Mouse (Mus musculus): ENCODE measurements at regions not wholly inside any gene's neighbourhood (a gene's known extent, or its start where the extent isn't known, plus 50 kb on each side); places are given as distances from the start of the nearest gene placed in this dataset.

DNA sequence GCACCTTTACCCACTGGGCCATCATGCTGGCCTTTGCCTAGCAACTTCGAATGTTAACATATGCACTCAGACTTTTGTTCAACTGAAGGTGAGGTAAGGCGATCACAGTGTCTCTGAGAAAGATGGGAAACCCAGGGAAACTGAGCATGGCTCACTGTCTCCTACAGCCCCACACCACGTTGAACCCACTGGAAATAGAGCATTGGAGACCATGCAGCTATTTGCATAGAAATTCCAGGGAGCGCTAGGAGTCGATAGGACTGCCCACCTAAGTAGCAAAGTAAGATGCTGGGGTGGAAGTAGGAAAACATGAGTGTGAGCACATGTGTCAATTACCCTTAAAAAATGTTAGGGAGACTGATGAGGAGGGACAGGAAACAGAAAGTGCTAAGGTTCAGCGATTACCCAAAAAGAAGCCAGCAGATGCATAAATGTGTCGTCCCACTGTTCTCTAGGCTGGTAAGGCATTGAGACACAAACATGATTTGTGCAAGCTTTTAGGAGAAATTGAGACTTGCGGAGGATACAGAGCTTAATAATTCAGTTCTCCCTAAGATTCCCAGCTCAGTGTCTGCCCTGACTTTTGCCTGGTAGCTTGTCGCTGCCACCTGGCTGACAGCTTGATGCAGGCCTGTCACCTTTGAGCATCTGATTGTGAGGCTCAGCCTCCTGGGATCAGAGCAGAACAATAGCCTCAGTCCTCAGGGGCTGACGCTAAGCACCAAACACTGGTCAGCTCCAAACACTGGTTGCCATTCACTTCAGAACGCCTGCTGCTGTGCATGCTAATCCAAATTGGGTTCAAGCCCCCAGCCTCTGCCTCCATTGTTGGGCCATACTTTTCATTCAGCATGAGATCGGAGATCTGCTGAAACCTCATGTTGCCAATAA is 183.7 kb upstream of the Rgma start:
- peak; percentile 75 for DNase-seq (ENCODE audit: low read depth, low spot score)

DNA sequence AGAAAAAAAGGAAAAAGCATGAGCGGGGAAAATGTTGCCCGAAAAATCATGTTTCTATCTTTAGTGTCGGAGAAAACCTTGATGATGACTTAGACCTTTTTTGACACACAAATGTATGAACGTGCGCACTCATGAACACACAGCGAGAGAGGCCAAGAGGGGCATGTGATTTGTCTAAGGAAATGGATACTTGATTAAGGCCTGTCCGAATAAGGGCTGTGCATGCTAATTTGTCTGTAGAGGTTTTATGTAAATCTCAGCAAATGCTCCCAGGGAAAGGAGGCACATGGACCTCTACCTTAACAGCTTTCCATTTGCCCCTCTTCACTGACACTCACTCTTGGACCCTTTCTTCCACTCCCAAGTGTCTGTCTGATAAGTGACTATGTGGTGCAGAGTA is 182.5 kb upstream of the Rgma start:
- no peak for DNase-seq (ENCODE audit: low read depth, low spot score)

DNA sequence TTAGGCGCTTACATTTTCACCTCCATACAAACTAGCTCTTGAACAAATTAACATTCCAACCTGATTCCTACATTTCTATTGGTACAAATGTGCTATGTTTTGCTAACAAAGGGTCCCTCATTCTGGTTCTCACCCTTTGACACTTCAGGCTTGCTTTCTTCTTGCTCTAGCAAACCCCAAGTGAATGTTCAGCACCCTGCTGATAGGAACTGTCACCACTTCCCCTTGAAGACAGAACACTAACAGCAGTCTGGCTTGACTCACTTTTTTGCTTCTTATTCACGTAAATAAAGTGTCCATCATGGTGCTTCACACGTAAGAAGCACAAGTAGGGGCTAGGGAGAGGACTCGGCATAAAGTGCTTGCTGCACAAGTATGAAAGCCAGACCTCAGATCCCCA is 180.0 kb upstream of the Rgma start:
- DNase-seq (ENCODE audit: low read depth, low spot score): peak; percentile 57

DNA sequence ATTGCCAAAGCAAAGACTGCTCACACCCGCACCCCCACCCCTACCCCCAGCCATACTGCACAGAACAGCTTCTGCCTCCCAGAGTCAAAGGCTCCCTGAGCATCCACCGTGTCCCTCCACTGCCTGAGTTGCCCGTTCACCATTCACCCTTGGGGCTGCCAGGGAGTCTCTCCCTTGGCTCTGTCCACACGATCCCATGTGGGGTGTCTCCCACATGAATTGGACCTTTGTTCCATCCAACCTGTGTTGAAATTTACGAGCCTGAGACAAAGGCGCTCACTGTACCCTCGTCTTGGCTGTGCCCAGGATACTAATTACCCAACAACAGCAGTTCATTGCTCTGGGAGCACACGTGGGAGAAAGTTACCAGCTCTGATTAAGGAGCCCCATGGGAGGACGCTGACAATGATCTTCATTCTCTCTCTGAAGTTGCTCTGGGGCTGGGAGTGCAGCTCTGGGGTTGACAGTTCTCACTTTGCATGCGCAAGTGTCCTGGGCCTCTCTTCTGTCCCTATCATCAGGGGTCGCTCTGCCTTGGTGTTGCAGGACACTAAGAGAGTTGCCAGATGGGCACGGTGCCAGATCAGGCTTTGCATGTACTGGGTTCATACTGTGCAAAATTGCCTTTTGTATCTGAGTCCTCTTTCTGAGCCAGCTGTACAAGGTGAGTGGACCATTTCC is 178.3 kb upstream of the Rgma start:
- peak; percentile 77 for DNase-seq (ENCODE audit: low read depth, low spot score)

DNA sequence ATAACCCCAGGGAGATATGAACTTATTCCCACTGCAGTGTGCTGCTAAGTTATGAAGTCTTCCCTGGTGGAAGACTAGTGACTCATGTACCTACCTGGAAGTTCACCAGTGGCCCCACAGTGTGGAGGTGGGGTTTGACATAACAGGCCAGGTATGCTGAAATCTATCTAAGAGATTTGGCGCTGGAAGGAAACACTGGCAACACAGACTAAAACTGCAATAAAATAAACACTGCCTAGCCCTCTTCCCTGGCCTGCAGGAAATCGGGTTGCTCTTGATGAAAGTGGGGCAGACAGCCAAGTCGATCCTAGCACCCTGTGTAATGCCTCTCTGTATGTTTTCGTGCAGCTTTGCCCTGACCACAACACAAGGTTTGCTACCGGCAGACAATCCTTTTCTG is 177.2 kb upstream of the Rgma start:
- no peak for DNase-seq (ENCODE audit: low read depth, low spot score)

DNA sequence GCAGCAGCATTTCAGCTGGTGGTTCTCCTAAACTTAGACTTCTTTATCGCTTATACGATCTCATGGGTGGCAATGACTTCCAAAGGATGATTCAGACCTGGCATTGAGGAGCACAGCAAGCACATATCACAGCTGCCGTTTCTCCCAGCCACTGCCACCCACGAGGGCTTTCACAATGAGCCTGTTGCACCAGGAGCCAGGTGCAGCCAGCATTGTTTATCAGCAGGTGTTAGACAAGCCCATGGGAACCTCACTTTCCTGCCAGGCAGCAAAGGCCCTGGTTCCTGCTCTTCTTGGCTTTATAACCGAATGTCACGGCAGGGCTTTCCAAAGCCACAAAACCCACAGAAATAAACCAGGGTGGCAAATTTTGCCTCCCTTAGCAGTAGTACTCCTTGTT is 175.3 kb upstream of the Rgma start:
- no peak for DNase-seq (ENCODE audit: low read depth, low spot score)

DNA sequence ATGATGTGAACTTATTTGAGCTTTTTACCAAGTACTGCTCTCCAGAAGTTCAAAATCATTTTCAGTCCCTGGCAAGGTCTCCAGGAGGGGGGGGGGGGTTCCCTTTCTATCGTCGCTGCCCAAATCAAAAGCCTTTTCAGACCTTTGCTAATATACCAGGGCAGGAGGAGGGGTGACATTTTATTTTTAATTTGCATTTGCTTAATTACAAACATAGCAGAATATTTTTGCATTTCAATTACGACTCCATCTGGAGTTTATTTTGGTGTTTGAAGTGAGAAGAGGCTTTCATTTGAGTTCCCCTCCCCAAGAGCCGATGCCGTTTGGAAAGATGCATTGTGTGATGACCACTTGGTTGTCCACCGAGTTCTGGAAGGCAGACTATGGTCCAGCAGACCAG is 174.0 kb upstream of the Rgma start:
- DNase-seq (ENCODE audit: low read depth, low spot score): no peak

DNA sequence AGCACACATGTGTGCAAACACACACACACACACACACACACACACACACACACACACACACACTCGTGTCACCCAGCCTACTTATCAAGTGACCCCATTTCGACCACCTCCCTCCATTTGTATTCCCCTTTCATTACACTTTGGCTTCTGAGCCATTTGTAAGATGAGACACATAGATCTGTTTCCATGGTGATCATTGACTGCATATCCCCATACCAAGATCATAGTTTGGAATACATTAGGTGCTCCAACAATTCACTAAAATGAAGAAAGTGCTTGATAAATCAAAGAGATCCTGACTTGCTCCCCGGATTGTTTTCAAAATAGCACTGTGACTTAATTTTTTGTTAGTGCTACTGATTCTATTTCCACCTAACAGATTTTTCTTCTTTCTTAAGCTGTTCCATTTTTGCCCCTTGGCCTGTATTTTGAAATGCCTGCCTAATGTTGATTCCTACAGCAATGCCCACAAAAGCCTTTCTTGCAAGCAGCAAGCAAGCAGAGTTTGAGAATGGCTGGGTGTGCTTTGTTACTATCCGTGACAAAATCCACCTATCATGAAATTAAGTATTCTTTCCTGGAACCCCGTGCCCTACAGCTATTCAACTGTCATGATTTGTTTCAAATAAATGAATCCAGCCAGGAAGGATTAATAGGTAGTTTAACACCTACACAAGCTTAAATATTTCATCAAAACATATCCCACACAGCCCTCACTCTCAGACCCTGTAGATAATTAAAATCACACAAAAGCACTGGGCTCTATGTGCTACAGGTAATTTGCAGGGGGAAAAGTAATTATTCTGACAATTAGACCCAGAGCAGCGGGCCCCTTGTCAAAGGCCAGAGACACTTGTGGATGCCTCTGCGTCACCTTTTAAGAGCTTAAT is 168.1 kb upstream of the Rgma start:
- no peak for DNase-seq (ENCODE audit: low read depth, low spot score)

DNA sequence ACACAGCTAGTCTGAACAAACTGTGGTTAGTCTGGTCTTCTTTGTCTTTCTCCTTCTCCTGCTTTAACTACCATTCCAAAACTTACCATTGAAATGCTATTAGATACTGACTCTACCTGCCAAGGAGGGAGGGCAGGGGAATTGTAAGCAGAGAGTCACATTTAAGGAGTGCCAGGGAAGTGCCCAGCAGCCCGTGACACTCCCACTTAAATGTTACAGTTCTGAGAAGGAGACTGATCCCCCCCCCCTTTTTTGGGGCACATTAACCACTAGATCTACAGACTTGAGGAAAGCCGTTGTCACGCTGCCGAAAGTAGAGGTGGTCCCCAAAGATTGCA is 166.9 kb upstream of the Rgma start:
- DNase-seq (ENCODE audit: low read depth, low spot score): no peak

DNA sequence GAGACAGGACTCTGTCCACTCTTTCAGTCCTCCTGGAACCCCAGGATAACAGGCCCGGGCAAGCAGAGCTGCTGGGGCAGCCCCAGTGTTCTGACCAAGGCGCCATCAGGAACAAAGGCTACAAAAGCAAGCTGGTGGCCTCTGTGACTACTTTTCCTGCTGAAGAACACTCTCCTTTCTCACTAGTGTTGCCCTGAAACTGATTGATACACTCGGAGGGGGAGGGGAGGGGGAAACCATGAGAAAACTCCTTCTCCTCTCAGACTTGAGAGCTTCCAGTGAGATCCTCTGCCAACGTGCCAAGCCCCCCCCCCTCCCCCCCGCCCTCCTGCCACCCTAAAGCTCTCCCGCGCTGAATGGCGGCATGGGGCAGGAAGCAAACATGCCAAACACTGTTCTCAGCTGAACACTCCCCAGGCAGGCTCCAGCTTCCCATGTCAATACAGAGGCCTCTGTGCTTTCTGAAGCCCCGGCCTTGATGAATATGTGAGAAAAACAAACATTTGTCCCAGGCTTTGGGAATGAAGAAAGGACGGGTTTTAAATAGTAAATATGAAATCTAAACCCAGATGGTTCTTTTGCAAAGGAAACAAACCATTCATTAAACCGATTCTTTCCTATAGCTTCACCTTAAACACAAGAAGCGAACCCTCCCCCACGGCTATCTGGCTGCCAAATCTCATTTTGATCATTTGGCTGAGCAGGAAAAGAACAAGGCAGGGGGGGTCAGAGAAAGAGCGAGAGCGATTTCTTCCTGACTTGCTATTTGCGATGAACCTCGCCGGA is 166.3 kb upstream of the Rgma start:
- DNase-seq (ENCODE audit: low read depth, low spot score): no peak

DNA sequence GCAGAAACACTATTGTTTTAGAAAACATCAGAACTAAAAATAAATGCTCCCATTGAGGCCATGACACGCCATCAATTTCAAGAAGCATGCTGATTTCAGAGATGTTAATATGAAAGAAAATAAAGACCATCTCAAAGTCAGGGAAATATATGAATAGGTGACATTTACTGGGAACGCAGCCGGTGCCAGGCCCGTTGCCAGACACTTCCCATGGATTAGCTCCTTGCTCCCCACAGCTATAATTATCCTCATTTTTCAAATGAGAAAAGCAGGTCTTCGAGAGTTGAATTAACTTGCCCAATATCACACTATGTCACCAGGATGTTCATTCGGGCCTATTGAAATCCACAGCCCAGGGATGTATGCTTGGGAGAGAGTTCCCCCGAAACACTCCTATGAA is 165.2 kb upstream of the Rgma start:
- no peak for DNase-seq (ENCODE audit: low read depth, low spot score)

DNA sequence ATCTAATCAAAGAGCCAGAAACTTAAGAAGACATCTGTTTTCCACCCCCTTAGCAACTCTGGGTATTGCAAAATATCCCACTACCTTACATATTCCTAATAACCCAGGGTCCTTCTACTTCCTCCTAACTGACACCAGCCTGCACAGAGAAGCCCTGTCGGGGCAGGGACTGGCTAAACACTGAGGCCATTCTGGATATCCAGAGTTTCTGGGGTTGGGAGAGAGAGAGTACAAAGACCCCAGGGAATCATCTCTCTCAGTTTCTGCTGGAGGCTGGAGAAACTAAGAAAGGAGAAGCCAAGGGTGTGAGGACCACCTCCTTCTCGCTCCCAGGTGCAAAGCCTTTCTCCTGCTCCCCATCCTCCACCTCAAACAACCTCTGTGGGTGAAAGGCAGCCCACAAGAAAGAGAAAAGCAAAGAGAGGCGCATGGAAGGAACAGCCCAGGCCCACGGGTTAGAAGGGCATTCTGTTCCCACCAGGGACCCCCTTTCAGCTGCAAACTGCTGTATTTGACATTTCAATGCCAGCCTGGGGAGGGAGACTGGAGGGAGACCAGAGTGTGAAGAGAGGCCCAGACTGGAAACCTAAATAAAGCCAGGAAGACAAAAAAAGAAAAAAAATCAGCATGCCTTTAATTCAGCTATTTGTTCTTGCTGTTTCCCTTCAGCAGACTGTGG is 152.9 kb upstream of the Rgma start:
- DNase-seq (ENCODE audit: low read depth, low spot score): no peak

DNA sequence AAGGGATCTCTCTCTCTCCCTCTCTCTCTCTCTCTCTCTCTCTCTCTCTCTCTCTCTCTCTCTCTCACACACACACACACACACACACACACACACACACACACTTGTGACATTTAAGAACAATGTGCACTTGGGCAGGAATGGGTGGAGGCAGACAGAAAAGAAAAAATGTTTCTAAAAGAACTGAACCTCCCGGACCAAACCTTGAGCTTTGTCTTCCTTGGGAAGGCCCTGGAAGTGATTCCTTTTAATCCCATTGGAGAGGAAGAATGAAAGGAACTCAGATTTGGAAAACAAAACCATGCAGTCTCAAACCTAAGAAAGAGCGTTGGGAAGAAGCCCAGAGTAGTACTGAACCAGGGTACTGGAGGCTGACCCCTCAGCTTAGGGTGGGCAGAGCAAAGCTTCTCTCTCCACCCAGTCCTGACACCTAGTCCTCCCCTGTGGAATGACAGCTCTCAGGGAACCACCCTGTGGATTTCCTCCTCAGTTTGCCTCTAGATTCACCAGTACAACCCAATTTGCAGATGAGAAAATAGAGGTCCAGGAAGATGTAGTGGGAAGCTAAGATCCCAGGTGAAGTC is 152.3 kb upstream of the Rgma start:
- no peak for DNase-seq (ENCODE audit: low read depth, low spot score)

DNA sequence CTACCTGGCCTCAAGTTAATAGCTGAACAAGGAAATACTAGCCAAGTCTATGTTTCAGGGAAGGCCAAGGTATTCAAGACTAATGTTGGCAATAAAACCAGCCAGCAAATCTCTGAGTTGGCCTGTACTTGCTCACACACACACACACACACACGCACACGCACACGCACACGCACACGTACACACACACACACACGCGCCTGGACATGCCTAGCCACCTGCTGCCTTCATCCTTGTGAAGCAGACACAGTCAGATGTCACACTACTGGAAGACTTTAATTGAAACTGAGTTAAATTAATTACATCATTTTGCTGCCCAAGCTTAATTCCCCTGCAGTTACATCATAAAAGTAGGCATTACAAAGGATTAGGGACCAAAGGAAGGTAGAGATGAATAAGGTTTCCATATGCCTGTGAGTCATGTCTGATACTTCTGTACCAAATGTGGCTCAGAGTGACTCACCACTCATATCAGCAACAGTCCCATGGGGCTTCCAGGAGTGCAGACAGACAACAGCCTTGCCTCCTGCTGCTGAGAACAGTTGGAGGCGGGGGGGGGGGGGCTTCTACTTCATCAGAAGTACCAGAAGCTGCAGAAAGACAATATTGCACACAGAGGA is 141.7 kb upstream of the Rgma start:
- DNase-seq (ENCODE audit: low read depth, low spot score): no peak

DNA sequence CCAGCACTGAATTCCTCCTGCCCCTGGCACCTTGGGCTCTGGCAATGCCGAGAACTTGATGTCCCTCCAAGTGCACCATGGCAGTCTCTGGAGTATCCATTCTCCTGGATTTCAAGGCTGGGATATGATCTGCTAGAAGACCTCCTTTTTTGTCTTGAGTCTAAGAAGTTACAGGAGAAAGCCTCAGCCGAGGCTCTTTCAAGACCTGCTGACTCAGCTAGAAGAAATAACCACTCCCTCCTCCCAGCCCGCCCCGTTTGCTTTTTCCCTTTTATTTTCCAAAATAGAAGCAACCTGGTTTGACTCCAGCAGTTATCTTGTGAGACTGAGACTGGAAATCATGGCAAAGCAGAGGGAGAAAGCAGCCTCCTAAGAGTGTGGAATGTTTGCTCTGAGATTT is 136.8 kb upstream of the Rgma start:
- DNase-seq (ENCODE audit: low read depth, low spot score): no peak

DNA sequence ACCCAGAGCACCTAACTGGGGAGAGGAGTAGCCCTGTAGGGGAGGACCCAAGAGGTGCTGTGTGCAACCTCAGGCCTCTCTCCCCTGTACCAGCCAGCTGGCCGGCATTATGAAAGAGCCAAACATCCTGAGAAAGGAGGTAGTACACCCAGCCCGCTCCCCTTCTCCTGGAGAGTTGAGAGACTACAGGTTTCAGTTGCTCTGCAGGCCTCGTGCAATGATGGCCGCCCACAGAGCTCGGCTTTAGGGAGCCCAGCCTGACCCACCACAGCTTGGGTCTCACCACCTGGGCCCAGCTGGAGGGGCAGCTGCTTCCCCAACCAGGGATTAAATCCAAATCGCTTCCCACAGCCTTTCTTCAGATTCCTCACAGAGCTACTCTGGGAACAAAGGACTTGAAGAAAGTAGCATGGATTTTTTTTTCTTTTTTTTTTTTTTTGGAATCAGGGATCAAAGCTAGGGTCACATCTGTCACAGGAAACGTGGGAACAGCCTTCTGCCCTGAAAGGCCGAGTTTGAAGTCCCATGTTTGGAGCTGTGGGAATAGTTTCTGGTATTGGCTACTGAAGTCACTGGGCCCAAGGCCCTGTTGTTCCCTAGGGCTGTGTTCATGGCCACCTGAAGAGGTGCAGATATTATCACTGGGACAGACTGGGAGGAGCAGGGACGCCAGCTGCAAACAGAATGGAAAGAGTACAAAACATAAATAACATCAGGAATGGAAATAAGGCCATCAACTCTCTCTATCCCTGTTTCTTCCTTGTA is 131.5 kb upstream of the Rgma start:
- no peak for DNase-seq (ENCODE audit: low read depth, low spot score)

DNA sequence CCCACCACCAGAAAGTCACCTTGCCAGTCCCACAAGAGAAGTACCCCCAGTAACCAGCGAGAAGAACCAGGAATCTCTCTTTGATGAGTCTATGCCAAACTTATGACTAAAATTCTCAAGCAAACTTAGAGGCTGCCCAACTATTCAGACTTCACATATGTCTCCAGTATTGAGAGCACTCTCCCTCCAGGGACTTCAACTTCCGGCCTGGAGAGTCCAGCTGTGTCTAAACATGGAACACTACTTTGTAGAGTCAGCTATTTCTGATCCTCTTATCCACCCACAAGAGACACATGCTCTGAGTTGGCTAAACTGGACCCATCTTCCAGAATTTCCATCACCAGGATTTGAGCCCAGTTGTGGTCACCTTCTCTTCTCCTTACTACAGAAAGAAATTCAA is 129.9 kb upstream of the Rgma start:
- no peak for DNase-seq (ENCODE audit: low read depth, low spot score)

DNA sequence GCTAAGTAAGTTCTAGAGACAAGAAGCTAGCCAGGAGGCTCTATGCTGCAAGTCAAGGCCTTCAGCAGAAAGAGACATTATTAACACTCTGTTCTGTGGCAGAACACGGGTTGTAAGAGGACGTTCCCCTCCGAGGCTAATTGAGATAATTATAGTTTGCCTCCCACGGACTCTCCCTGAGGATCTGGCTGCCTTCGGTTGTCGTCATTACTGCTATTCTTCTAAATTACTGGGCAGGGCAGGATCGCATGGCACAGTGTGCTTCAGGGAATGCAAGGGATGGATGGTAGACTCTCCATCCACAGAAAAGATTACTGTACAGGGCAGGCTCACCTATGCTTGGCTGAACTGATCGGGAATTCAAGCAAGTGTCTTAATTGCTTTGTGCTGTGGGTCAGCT is 124.7 kb upstream of the Rgma start:
- DNase-seq (ENCODE audit: low read depth, low spot score): no peak

DNA sequence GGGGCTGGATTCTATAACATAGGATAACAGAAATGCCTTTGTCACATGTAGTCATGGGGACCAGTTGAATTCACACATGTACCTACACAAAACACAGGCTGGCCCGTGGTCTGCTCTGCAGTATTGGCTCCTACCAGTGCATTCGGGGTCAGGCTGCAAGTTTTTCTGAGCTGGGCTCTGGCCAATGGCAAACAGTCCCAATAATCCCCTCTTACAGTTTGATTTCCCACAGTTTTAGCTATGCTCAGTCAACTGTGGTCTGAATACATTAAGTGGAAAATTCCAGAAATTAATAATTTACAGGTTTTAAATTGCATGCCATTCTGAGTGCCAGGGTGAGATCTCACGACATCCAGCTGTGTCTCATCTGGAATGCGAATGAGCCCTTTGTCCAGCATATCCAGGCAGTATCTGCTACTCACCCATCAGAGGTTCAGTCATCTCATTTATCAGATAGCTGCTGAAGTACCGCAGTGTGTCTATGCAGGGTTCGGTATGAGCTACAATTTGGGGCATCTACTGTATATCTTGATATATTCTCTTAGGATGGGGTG is 124.0 kb upstream of the Rgma start:
- no peak for DNase-seq (ENCODE audit: low read depth, low spot score)

Measured in mesoderm, embryonic 11.5 days (tissue).